Mouse (Mus musculus): ENCODE data around the gene Mafk. TPM values are rescaled to one million over a fixed set of nuclear protein-coding genes. Genes with fewer than 3 reads are reported as not detected.

Gene Mafk
- polyA plus RNA-seq (2014; fragmentation: Illumina TruSeq; extraction: RNeasy Lipid Tissue Mini Kit (QIAGEN cat#74804); ENCODE audit: low read depth, low replicate concordance), result 16.5 TPM

GRCm38 (mm10) chr5:139791227-139792158 lies at the start of gene Mafk:
Mafk (plus strand) TSS chr5:139791513.

GRCm38 (mm10) chr5:139775216-139775926 lies 15.9 kb upstream of the Mafk start, which contains the start of gene Ints1:
Ints1 (minus strand) TSS chr5:139775674.

DNA sequence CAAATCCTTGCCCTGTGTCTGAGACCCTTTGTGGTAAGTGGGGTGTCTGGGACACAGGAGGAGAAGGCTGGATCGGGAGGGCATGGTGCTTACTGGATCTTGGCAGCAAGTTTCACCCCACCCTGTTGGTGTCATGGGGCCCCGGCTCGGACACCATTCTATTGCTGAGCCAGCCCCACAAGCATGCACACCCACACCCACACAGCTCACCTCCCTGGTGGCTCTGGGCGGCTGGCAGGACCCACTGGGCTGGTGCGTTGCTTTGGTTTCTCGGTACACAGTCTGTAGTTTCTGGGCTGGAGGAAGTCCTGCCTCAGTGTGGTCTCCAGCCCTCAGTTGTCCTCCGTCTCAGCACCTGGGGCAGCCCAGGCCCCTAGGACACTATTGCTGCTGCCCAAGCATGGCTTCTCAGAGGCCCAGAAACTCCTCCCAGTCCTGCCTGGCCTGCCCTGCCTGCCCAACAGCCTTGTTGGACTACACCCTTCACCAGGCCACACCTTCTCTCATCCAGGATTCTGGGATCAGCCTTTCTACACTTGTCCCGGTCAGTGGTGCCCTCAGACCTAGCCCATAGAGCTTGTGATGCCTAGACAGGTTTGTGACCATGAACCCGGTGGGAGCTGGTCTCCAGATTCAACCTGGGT lies 28.3 kb downstream of the Mafk start, which contains the start of gene Tmem184a:
Gene Tmem184a (minus strand): TSS at position 380 of the 644 bp plus-strand sequence.

DNA sequence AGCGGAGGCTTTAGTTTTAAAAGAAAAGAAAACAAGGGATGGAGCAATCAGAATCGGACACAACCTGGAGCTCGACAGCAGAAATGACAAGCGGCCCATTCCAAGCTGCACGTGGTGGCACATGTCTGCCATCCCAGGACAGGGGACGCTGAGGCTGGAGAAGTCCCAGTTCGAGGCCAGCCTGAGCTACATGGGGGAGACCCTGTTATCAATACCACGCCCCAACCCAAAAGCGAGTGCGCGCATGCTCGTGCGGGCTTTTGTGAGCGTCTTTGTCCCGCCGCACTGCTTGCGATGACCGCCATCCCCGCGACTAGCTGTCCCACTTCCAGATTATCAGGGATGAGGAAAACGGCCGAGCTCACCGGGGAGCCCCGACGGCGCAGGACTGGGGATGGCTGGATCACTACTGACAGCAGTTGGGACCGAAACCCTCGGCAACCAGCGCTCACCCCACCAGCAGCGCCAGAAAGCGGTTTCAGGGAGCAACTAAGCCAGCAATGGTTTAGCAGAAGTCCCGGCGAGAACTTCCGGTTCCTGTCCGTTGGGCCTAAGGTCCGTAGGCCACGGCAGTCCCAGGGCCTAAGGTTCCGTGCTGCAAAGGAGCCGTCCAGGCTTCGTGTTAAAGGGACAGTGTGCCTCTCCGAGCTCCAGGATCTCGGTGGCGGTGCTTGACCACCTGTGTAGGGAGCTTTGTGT lies 35.2 kb downstream of the Mafk start, which contains the start of the genes Gm26938 and Psmg3:
Gene Gm26938 (minus strand): TSS at position 51 of the 699 bp plus-strand sequence.
Gene Psmg3 (minus strand): TSS at position 529 of the 699 bp plus-strand sequence.

Other genes with a start within 250 kb of the Mafk start
- not detected for gene Uncx, start 248.0 kb upstream of the Mafk start, polyA plus RNA-seq (2014; fragmentation: Illumina TruSeq; extraction: RNeasy Lipid Tissue Mini Kit (QIAGEN cat#74804); ENCODE audit: low read depth, low replicate concordance)
- 0.66 TPM for gene Micall2, start 55.2 kb upstream of the Mafk start, polyA plus RNA-seq (2014; fragmentation: Illumina TruSeq; extraction: RNeasy Lipid Tissue Mini Kit (QIAGEN cat#74804); ENCODE audit: low read depth, low replicate concordance)
- gene Ints1, start 15.8 kb upstream of the Mafk start, polyA plus RNA-seq (2014; fragmentation: Illumina TruSeq; extraction: RNeasy Lipid Tissue Mini Kit (QIAGEN cat#74804); ENCODE audit: low read depth, low replicate concordance), result 1.5 TPM
- 2.3 TPM for gene Tmem184a, start 28.4 kb downstream of the Mafk start, polyA plus RNA-seq (2014; fragmentation: Illumina TruSeq; extraction: RNeasy Lipid Tissue Mini Kit (QIAGEN cat#74804); ENCODE audit: low read depth, low replicate concordance)
- not detected for gene Gm26938, start 34.9 kb downstream of the Mafk start, polyA plus RNA-seq (2014; fragmentation: Illumina TruSeq; extraction: RNeasy Lipid Tissue Mini Kit (QIAGEN cat#74804); ENCODE audit: low read depth, low replicate concordance)
- gene Psmg3, start 35.4 kb downstream of the Mafk start, polyA plus RNA-seq (2014; fragmentation: Illumina TruSeq; extraction: RNeasy Lipid Tissue Mini Kit (QIAGEN cat#74804); ENCODE audit: low read depth, low replicate concordance), result 0.47 TPM
- not detected for gene Elfn1, start 116.4 kb downstream of the Mafk start, polyA plus RNA-seq (2014; fragmentation: Illumina TruSeq; extraction: RNeasy Lipid Tissue Mini Kit (QIAGEN cat#74804); ENCODE audit: low read depth, low replicate concordance)

Measured in sigmoid colon, adult 10 weeks (tissue).